Mouse (Mus musculus): ENCODE results near the gene Zfp566.
A peak's percentile ranks its signal among the peaks of the same experiment; 100 is the strongest.

The Zfp566 gene

GRCm38 (mm10) chr7:30053591-30053990 lies 36.7 kb downstream of the Zfp566 start:
- no peak for DNase-seq

GRCm38 (mm10) chr7:30050882-30051548 lies 39.3 kb downstream of the Zfp566 start, which contains the start of gene Zfp14:
TSS of gene Zfp14 (minus strand) at chr7:30051380.
- DNase-seq: peak; percentile 84

- no peak for DNase-seq
Measured at GRCm38 (mm10) chr7:30048126-30048525, 42.2 kb downstream of the Zfp566 start.

GRCm38 (mm10) chr7:30044354-30044753 lies 46.0 kb downstream of the Zfp566 start:
- no peak for DNase-seq

GRCm38 (mm10) chr7:30034331-30034730 lies 56.0 kb downstream of the Zfp566 start:
- no peak for DNase-seq

- no peak for DNase-seq
Measured at GRCm38 (mm10) chr7:30031379-30031778, 58.9 kb downstream of the Zfp566 start.

GRCm38 (mm10) chr7:30030677-30031076 lies 59.6 kb downstream of the Zfp566 start:
- no peak for DNase-seq

GRCm38 (mm10) chr7:30028572-30028971 lies 61.8 kb downstream of the Zfp566 start:
- no peak for DNase-seq
